Mouse (Mus musculus) ES-Bruce4 (cell line): Measurements from ENCODE around the gene Arid1a. TPM values are rescaled to one million over a fixed set of nuclear protein-coding genes. Genes with fewer than 3 reads are reported as not detected.

Experiments used
- H3K27ac ChIP-seq: 2 replicates; pipeline ENCODE4 v1.5.1; 2012; ENCODE audit warnings: low read length, inconsistent platforms; ENCODE audit not compliant: insufficient read depth
- H3K27me3 ChIP-seq: 2 replicates; pipeline ENCODE4 v1.6.1; 2012; ENCODE audit warnings: mild to moderate bottlenecking, low read length, inconsistent platforms; ENCODE audit not compliant: control insufficient read depth, poor library complexity, insufficient read depth, severe bottlenecking
- H3K36me3 ChIP-seq: 2 replicates; pipeline ENCODE4 v1.6.1; 2012; ENCODE audit warnings: inconsistent platforms, mild to moderate bottlenecking, low read length, moderate library complexity; ENCODE audit not compliant: control insufficient read depth, poor library complexity, insufficient read depth, severe bottlenecking
- H3K4me1 ChIP-seq: one replicate; pipeline ENCODE4 v1.8.1; 2011; ENCODE audit warnings: low read length; ENCODE audit not compliant: control insufficient read depth, insufficient read depth
- H3K4me3 ChIP-seq: 2 replicates; pipeline ENCODE4 v1.5.1; 2011; ENCODE audit warnings: low read depth, mild to moderate bottlenecking, low read length
- H3K9ac ChIP-seq: 2 replicates; pipeline ENCODE4 v1.6.1; 2012; ENCODE audit warnings: low read depth, mild to moderate bottlenecking, inconsistent platforms; ENCODE audit not compliant: poor library complexity, severe bottlenecking
- H3K9me3 ChIP-seq: replicated peaks from 2 replicates; pipeline ENCODE4 v1.6.1; 2012; ENCODE audit warnings: mild to moderate bottlenecking, low read length, inconsistent platforms; ENCODE audit not compliant: control insufficient read depth, poor library complexity, insufficient read depth, severe bottlenecking
- CTCF ChIP-seq: IDR thresholded peaks from one replicate; pipeline ENCODE4 v1.8.1; 2011; ENCODE audit warnings: low read depth, low read length
- EP300 ChIP-seq: IDR thresholded peaks from 2 replicates; pipeline ENCODE4 v1.6.1; 2011; ENCODE audit warnings: low read depth, low read length; ENCODE audit not compliant: insufficient read depth
- POLR2A ChIP-seq: IDR thresholded peaks from one replicate; pipeline ENCODE4 v1.8.1; 2011; ENCODE audit warnings: low read length; ENCODE audit not compliant: insufficient read depth
- polyA plus RNA-seq: library from polyadenylated mRNA; stranded (reverse); fragments of >200 nt; gene quantifications from 2 replicates; pipeline ENCODE4 v1.2.4, GENCODE M21; 2011; ENCODE audit warnings: low read depth; ENCODE audit not compliant: missing spikeins, insufficient read depth, insufficient read length

Gene Arid1a
- polyA plus RNA-seq, 1 experiment: 119 TPM

GRCm38 (mm10) chr4:133750184-133750775 lies 6.3 kb downstream of the Arid1a start:
- Histone ChIP-seq H3K27me3 (no peaks in the 10 kb centered on the region), H3K36me3 (peaks cover 13% of the 10 kb centered on the region), H3K9me3 (no peaks in the 10 kb centered on the region), H3K9ac (0 out of 2 replicates have a peak overlapping the region, but pooled peaks have one; percentile 28), H3K4me3 (peak overlapping the region; percentile 38), H3K27ac (no peak overlapping the region), H3K4me1 (peaks cover 5% of the 10 kb centered on the region)
- no peak for TF ChIP-seq EP300
- TF ChIP-seq POLR2A: no peak
- TF ChIP-seq CTCF: no peak

DNA sequence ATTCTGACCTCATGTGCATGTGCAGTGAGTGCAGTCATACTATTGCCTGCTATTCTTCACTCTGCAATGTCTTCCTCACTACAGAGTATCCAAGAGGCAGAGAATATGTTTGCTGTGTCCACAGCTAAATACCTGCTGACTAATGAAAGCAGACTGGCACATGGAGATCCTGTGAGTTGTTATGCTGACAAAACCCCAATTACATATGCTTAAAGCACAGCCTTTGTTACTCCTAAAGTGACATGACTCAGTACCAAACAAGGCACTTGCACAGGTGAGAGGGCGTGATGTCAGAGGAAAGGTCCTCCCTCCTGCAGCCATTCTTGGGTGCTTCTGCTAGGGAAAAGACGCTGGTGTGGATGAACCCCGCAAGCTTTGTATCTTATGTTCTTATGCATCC lies 21.3 kb downstream of the Arid1a start:
- no peak overlapping the region for H3K4me3 ChIP-seq
- peaks cover 34% of the 10 kb centered on the region for H3K36me3 ChIP-seq
- no peaks in the 10 kb centered on the region for H3K9me3 ChIP-seq
- TF ChIP-seq EP300: no peak
- no peak for TF ChIP-seq CTCF
- no peak for TF ChIP-seq POLR2A
- 0 out of 2 replicates have a peak overlapping the region, but pooled peaks have one; percentile 22 for H3K27ac ChIP-seq
- H3K27me3 ChIP-seq: no peaks in the 10 kb centered on the region
- peaks cover 4% of the 10 kb centered on the region for H3K4me1 ChIP-seq
- no peak overlapping the region for H3K9ac ChIP-seq

GRCm38 (mm10) chr4:133730122-133730521 lies 26.4 kb downstream of the Arid1a start:
- TF ChIP-seq CTCF: no peak
- TF ChIP-seq POLR2A: no peak
- TF ChIP-seq EP300: no peak
- H3K27ac ChIP-seq: peak overlapping the region; percentile 99
- peak overlapping the region; percentile 63 for H3K9ac ChIP-seq
- peaks cover 16% of the 10 kb centered on the region for H3K36me3 ChIP-seq
- H3K27me3 ChIP-seq: no peaks in the 10 kb centered on the region
- peak overlapping the region; percentile 31; the same call in 1 of the 2 replicates for H3K4me3 ChIP-seq
- no peaks in the 10 kb centered on the region for H3K9me3 ChIP-seq
- no peaks in the 10 kb centered on the region for H3K4me1 ChIP-seq

GRCm38 (mm10) chr4:133729541-133730093 lies 27.0 kb downstream of the Arid1a start:
- no peaks in the 10 kb centered on the region for H3K9me3 ChIP-seq
- no peaks in the 10 kb centered on the region for H3K4me1 ChIP-seq
- TF ChIP-seq POLR2A: no peak
- peak; percentile 80 for TF ChIP-seq EP300
- no peak for TF ChIP-seq CTCF
- peaks cover 13% of the 10 kb centered on the region for H3K36me3 ChIP-seq
- peak overlapping the region; percentile 63; the same call in 1 of the 2 replicates for H3K9ac ChIP-seq
- no peaks in the 10 kb centered on the region for H3K27me3 ChIP-seq
- peak overlapping the region; percentile 40 for H3K4me3 ChIP-seq
- H3K27ac ChIP-seq: peak overlapping the region; percentile 99

DNA sequence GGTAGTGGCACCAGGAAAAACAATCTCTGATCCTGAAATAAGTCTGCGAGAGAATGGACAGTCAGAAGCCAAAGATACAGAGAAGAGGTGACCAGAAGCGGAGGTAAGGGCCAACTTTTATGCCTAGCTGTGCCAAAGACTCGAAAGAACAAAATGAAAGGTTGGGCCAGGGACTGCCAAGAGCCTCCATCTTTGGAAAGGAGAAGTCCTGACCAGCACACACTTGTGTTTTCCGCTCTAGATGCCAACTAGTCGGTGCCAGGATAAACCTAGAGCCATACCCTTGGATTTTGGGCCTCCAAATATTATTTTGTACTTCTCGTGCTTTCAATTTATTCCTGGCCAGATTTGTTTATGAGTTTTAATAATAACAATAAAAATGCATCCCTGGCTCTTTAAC lies 27.6 kb downstream of the Arid1a start:
- Histone ChIP-seq H3K27ac (peak overlapping the region; percentile 23; the same call in 1 of the 2 replicates), H3K4me1 (peaks cover 1% of the 10 kb centered on the region), H3K27me3 (no peaks in the 10 kb centered on the region), H3K9me3 (no peaks in the 10 kb centered on the region), H3K36me3 (peaks cover 12% of the 10 kb centered on the region; the same call in 1 of the 2 replicates), H3K4me3 (no peak overlapping the region), H3K9ac (no peak overlapping the region)
- no peak for TF ChIP-seq EP300
- TF ChIP-seq CTCF: no peak
- TF ChIP-seq POLR2A: no peak

GRCm38 (mm10) chr4:133728256-133728655 lies 28.3 kb downstream of the Arid1a start:
- TF ChIP-seq POLR2A (no peak), CTCF (no peak), EP300 (no peak)
- Histone ChIP-seq H3K27me3 (no peaks in the 10 kb centered on the region), H3K36me3 (peaks cover 12% of the 10 kb centered on the region), H3K9ac (no peak overlapping the region), H3K4me1 (peaks cover 1% of the 10 kb centered on the region), H3K27ac (no peak overlapping the region), H3K4me3 (no peak overlapping the region), H3K9me3 (no peaks in the 10 kb centered on the region)
